Mouse (Mus musculus): ENCODE results near the gene Syt13. TPM values are rescaled to one million over a fixed set of nuclear protein-coding genes. Genes with fewer than 3 reads are reported as not detected.
A peak's percentile ranks its signal among the peaks of the same experiment; 100 is the strongest.

Syt13 gene
- polyA plus RNA-seq, 2 experiments, result 8.4 to 11.7 TPM

DNA sequence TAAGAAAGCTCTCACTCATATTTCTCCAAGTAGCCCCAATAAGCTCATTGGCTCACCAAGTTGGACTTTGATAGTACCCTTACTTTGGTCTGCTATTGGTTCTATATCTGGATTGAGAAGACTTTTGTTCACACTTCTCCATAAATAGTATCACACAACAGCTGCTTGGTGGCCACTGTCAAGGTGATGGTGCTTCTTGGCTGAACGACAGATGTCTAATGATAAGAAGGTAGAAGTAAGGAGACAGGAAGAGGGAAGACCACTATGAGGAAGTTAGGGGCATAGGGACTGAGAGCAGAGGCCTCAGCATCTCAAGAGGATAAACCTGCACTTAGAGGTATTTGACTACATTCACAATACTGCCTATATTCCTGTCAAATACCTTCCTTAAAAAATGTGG is 49.4 kb downstream of the Syt13 start:
- Histone ChIP-seq H3K27ac (replicated peaks; ENCODE audit: low read depth, low read length) (no peak overlapping the region), H3K27me3 (ENCODE audit: control insufficient read depth, insufficient read depth, low read length) (no peaks in the 10 kb centered on the region), H3K4me3 (replicated peaks; ENCODE audit: low read length) (no peak overlapping the region), H3K9ac (ENCODE audit: low read depth, low read length, severe bottlenecking) (no peak overlapping the region), H3K36me3 (ENCODE audit: control insufficient read depth, insufficient read depth, low read length) (peaks cover 4% of the 10 kb centered on the region; the same call in 1 of the 2 replicates), H3K9me3 (ENCODE audit: control insufficient read depth, low read length) (no peaks in the 10 kb centered on the region), H3K4me1 (ENCODE audit: control insufficient read depth, insufficient read depth, low read length) (peaks cover 12% of the 10 kb centered on the region), H3K4me2 (replicated peaks; ENCODE audit: low read depth, low read length, severe bottlenecking) (no peak overlapping the region)
- no peak for ATAC-seq (ENCODE audit: low FRiP score, low read depth)
- WGBS, result 89% methylated on average over 1 of the region's 1 CpGs
- no peak for TF ChIP-seq POLR2A (IDR thresholded peaks at IDR 0.05; ENCODE audit: borderline replicate concordance, extremely low read depth, insufficient read depth, insufficient read length)
- no peak for DNase-seq (ENCODE audit: low spot score)

DNA sequence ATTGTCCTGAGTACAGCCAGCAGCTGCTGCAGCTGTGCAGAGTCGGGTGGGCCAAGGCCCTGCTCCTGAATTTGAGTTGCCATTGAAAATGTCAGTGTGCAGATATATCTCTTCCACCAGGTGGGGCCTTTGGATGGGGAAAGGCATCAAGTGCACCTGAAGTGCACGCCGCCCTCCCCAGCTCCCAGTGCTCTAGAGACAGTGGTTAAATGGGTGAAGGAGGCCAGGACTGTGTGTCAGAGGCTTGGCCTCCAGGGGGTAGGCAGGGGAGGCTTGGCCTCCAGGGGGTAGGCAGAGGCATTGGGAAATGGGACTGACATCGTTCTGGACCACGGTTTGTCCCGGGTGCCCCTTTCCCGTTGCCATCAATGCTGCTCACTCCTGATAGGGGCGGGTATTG is 51.4 kb downstream of the Syt13 start:
- Histone ChIP-seq H3K27me3 (ENCODE audit: control insufficient read depth, insufficient read depth, low read length) (no peaks in the 10 kb centered on the region), H3K4me3 (replicated peaks; ENCODE audit: low read length) (no peak overlapping the region), H3K9me3 (ENCODE audit: control insufficient read depth, low read length) (no peaks in the 10 kb centered on the region), H3K27ac (replicated peaks; ENCODE audit: low read depth, low read length) (no peak overlapping the region), H3K9ac (ENCODE audit: low read depth, low read length, severe bottlenecking) (no peak overlapping the region), H3K36me3 (ENCODE audit: control insufficient read depth, insufficient read depth, low read length) (peaks cover 12% of the 10 kb centered on the region), H3K4me2 (replicated peaks; ENCODE audit: low read depth, low read length, severe bottlenecking) (no peak overlapping the region), H3K4me1 (ENCODE audit: control insufficient read depth, insufficient read depth, low read length) (peaks cover 12% of the 10 kb centered on the region)
- TF ChIP-seq POLR2A (IDR thresholded peaks at IDR 0.05; ENCODE audit: borderline replicate concordance, extremely low read depth, insufficient read depth, insufficient read length), result no peak
- 57% methylated on average over 8 of the region's 8 CpGs for WGBS
- DNase-seq (ENCODE audit: low spot score) (no peak), ATAC-seq (ENCODE audit: low FRiP score, low read depth) (no peak)

DNA sequence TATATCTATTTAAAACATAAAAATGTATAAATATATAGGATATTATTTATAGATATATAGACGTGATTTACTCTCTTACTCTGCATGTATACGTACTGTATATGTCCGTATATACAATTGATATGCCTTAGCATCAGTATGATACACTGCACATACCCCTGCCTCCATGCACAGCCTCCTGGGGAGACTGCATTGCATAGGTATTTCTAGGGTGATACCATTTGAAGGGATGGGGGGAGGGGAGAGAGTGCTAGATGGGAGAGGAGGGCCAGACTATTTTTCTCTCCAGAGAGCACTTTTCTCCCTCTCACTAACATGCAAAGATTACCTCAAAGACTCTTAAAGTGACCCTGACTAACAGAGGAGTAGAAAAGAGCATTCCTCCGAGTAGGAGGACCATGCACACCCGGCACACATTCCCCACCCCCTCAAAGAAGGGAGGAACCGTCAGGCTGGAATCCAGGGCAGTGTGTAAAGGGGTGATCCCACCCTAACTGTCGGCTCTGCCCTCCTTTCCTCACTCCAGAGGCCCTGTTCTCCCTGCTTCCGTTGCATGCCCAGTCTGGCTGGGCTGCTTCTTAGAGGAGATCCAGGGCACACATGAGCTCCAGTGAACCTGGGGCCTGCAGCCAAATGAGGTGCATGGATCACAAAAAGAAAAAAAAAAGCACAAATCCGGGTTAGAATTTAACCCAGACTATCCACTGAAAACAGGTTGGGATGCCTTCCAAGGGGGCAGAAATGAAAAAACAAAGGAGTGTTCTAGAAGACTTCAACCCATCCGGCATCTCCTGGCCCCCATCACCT is 52.3 kb downstream of the Syt13 start:
- Histone ChIP-seq H3K9ac (ENCODE audit: low read depth, low read length, severe bottlenecking) (no peak overlapping the region), H3K27me3 (ENCODE audit: control insufficient read depth, insufficient read depth, low read length) (no peaks in the 10 kb centered on the region), H3K4me3 (replicated peaks; ENCODE audit: low read length) (no peak overlapping the region), H3K27ac (replicated peaks; ENCODE audit: low read depth, low read length) (0 out of 2 replicates have a peak overlapping the region, but pooled peaks have one; percentile 28), H3K4me2 (replicated peaks; ENCODE audit: low read depth, low read length, severe bottlenecking) (0 out of 2 replicates have a peak overlapping the region, but pooled peaks have one; percentile 11), H3K36me3 (ENCODE audit: control insufficient read depth, insufficient read depth, low read length) (peaks cover 22% of the 10 kb centered on the region), H3K9me3 (ENCODE audit: control insufficient read depth, low read length) (no peaks in the 10 kb centered on the region), H3K4me1 (ENCODE audit: control insufficient read depth, insufficient read depth, low read length) (peaks cover 12% of the 10 kb centered on the region)
- WGBS, result 23% methylated on average over 10 of the region's 10 CpGs
- ATAC-seq (ENCODE audit: low FRiP score, low read depth), result no peak
- no peak for DNase-seq (ENCODE audit: low spot score)
- TF ChIP-seq POLR2A (IDR thresholded peaks at IDR 0.05; ENCODE audit: borderline replicate concordance, extremely low read depth, insufficient read depth, insufficient read length), result no peak

GRCm38 (mm10) chr2:92967839-92968166 is 52.9 kb downstream of the Syt13 start:
- Histone ChIP-seq H3K27me3 (ENCODE audit: control insufficient read depth, insufficient read depth, low read length) (no peaks in the 10 kb centered on the region), H3K9ac (ENCODE audit: low read depth, low read length, severe bottlenecking) (no peak overlapping the region), H3K27ac (replicated peaks; ENCODE audit: low read depth, low read length) (0 out of 2 replicates have a peak overlapping the region, but pooled peaks have one; percentile 28), H3K9me3 (ENCODE audit: control insufficient read depth, low read length) (no peaks in the 10 kb centered on the region), H3K4me1 (ENCODE audit: control insufficient read depth, insufficient read depth, low read length) (peaks cover 12% of the 10 kb centered on the region), H3K4me3 (replicated peaks; ENCODE audit: low read length) (no peak overlapping the region), H3K4me2 (replicated peaks; ENCODE audit: low read depth, low read length, severe bottlenecking) (0 out of 2 replicates have a peak overlapping the region, but pooled peaks have one; percentile 11), H3K36me3 (ENCODE audit: control insufficient read depth, insufficient read depth, low read length) (peaks cover 27% of the 10 kb centered on the region)
- 35% methylated on average over 4 of the region's 4 CpGs for WGBS
- no peak for TF ChIP-seq POLR2A (IDR thresholded peaks at IDR 0.05; ENCODE audit: borderline replicate concordance, extremely low read depth, insufficient read depth, insufficient read length)
- no peak for DNase-seq (ENCODE audit: low spot score)
- no peak for ATAC-seq (ENCODE audit: low FRiP score, low read depth)

GRCm38 (mm10) chr2:92971069-92971468 is 56.2 kb downstream of the Syt13 start:
- TF ChIP-seq POLR2A (IDR thresholded peaks at IDR 0.05; ENCODE audit: borderline replicate concordance, extremely low read depth, insufficient read depth, insufficient read length), result no peak
- DNase-seq (ENCODE audit: low spot score) (no peak), ATAC-seq (ENCODE audit: low FRiP score, low read depth) (no peak)
- no peaks in the 10 kb centered on the region for H3K27me3 ChIP-seq (ENCODE audit: control insufficient read depth, insufficient read depth, low read length)
- 79% methylated on average over 9 of the region's 9 CpGs for WGBS
- no peaks in the 10 kb centered on the region for H3K9me3 ChIP-seq (ENCODE audit: control insufficient read depth, low read length)
- no peak overlapping the region for H3K4me3 ChIP-seq (replicated peaks; ENCODE audit: low read length)
- no peak overlapping the region for H3K27ac ChIP-seq (replicated peaks; ENCODE audit: low read depth, low read length)
- no peak overlapping the region for H3K9ac ChIP-seq (ENCODE audit: low read depth, low read length, severe bottlenecking)
- peaks cover 60% of the 10 kb centered on the region for H3K36me3 ChIP-seq (ENCODE audit: control insufficient read depth, insufficient read depth, low read length)
- peaks cover 12% of the 10 kb centered on the region for H3K4me1 ChIP-seq (ENCODE audit: control insufficient read depth, insufficient read depth, low read length)
- H3K4me2 ChIP-seq (replicated peaks; ENCODE audit: low read depth, low read length, severe bottlenecking), result no peak overlapping the region

Data from limb, embryonic 14.5 days (tissue).